Mouse (Mus musculus): ENCODE data around the gene Capn7. TPM values are rescaled to one million over a fixed set of nuclear protein-coding genes. Genes with fewer than 3 reads are reported as not detected.

The Capn7 gene
- polyA plus RNA-seq (2012; rRNA removed): 9.4 and 9.9 TPM in 2 replicates

DNA sequence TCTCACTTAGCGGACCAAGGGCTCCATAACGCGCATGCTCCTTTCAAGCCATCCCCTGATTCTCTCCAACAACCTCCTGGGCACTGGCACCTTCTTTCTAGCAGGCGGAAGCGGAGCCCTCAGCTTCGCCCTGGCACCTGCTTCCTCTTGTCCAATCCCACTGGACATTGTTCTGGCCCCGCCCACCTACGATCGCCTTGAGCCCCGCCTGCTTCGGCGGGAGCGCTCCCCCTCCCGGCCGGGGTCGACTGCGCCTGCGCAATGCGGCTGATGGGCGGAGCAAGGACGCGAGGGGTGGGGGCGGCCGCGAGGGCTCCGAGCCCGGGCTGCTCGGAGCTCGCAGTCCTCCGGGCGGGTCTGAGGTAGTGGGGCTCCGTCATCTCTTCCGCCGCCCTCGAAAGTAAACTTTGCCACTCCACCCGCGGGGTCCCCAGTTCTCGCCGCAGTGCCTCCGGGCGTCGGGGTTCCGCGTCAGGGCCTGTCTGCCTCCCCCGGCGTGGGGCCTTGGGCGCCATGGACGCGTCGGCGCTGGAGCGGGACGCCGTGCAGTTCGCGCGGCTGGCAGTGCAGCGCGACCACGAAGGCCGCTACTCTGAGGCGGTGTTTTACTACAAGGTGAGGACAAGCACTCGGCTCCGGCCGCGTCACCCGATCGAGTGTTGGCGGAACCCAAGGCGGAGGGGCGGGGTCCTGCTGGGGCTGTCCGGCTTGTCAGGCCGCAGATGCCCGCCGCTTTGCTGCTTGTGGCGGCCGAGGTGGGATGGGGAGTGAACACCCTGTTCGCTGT is at the start of gene Capn7:
Capn7 (plus strand) TSS at position 270 of the 787 bp plus-strand sequence.

GRCm38 (mm10) chr14:31323849-31324792 is 12.3 kb upstream of the Capn7 start, which contains the start of gene Dnah1:
Gene Dnah1, minus strand, starts transcription at chr14:31323896.

Other genes starting within 250 kb of the Capn7 start
- 36.4 and 39.8 TPM in 2 replicates for gene Smim4, start 207.7 kb upstream of the Capn7 start, polyA plus RNA-seq (2012; rRNA removed)
- gene Nt5dc2, start 205.6 kb upstream of the Capn7 start, polyA plus RNA-seq (2012; rRNA removed): 25.4 and 26.3 TPM in 2 replicates
- 70.5 and 89.2 TPM in 2 replicates for gene Stab1, start 168.0 kb upstream of the Capn7 start, polyA plus RNA-seq (2012; rRNA removed)
- gene Tnnc1, start 128.3 kb upstream of the Capn7 start, polyA plus RNA-seq (2012; rRNA removed): 0.29 and 0.42 TPM in 2 replicates
- 247 and 253 TPM in 2 replicates for gene Nisch, start 119.7 kb upstream of the Capn7 start, polyA plus RNA-seq (2012; rRNA removed)
- gene Sema3g, start 118.8 kb upstream of the Capn7 start, polyA plus RNA-seq (2012; rRNA removed): 2.9 and 3.2 TPM in 2 replicates
- 3.9 and 4.5 TPM in 2 replicates for gene Phf7, start 85.3 kb upstream of the Capn7 start, polyA plus RNA-seq (2012; rRNA removed)
- gene Bap1, start 85.2 kb upstream of the Capn7 start, polyA plus RNA-seq (2012; rRNA removed): 29.8 and 39.0 TPM in 2 replicates
- 0.35 and 0.47 TPM in 2 replicates for gene Dnah1, start 12.7 kb upstream of the Capn7 start, polyA plus RNA-seq (2012; rRNA removed)
- 7.5 and 8.6 TPM in 2 replicates for gene Sh3bp5, start 99.4 kb downstream of the Capn7 start, polyA plus RNA-seq (2012; rRNA removed)
- 30.4 and 34.3 TPM in 2 replicates for gene Eaf1, start 157.8 kb downstream of the Capn7 start, polyA plus RNA-seq (2012; rRNA removed)
- gene Mettl6, start 158.4 kb downstream of the Capn7 start, polyA plus RNA-seq (2012; rRNA removed): 3.0 and 3.8 TPM in 2 replicates

All from colon, adult 2 months (tissue).